Mouse (Mus musculus) forebrain, embryonic 14.5 days (tissue): ENCODE data around the gene B4galnt3. TPM values are rescaled to one million over a fixed set of nuclear protein-coding genes. Genes with fewer than 3 reads are reported as not detected.

Experiments
- ATAC-seq: fragments of 200-750 bp; cut with Nextera tagmentation; 2 replicates; pipeline ENCODE4 v1.8.0; 2017; ENCODE audit warnings: mild to moderate bottlenecking, moderate library complexity
- DNase-seq: peaks from one replicate; pipeline ENCODE4 v3.0.0-alpha.2; 2015; ENCODE audit warnings: low spot score
- H3K27ac ChIP-seq: fragments of 300-500 bp; sonication (generic); 2 replicates; pipeline ENCODE4 v1.5.1; 2014; ENCODE audit warnings: low read depth, mild to moderate bottlenecking, control low read depth, low read length, moderate library complexity
- H3K27me3 ChIP-seq: fragments of 300-500 bp; sonication (generic); replicated peaks from 2 replicates; pipeline ENCODE4 v1.6.1; 2014; ENCODE audit warnings: low read length, control low read depth, mixed read lengths; ENCODE audit not compliant: control insufficient read depth, insufficient read depth
- H3K36me3 ChIP-seq: fragments of 300-500 bp; sonication (generic); 2 replicates; pipeline ENCODE4 v1.6.1; 2014; ENCODE audit warnings: low read length, control low read depth; ENCODE audit not compliant: control insufficient read depth, insufficient read depth
- H3K4me1 ChIP-seq: fragments of 300-500 bp; sonication (generic); 2 replicates; pipeline ENCODE4 v1.6.1; 2014; ENCODE audit warnings: antibody characterized with exemption, low read length, control low read depth; ENCODE audit not compliant: control insufficient read depth, insufficient read depth
- H3K4me2 ChIP-seq: fragments of 300-500 bp; sonication (generic); 2 replicates; pipeline ENCODE4 v1.6.1; 2014; ENCODE audit warnings: mild to moderate bottlenecking, control low read depth, low read length
- H3K4me3 ChIP-seq: fragments of 300-500 bp; sonication (generic); 2 replicates; pipeline ENCODE4 v1.5.1; 2014; ENCODE audit warnings: low read depth, low read length, control low read depth
- H3K9ac ChIP-seq: fragments of 300-500 bp; sonication (generic); 2 replicates; pipeline ENCODE4 v1.6.1; 2014; ENCODE audit warnings: mild to moderate bottlenecking, low read length, control low read depth, moderate library complexity
- H3K9me3 ChIP-seq: fragments of 300-500 bp; sonication (generic); replicated peaks from 2 replicates; pipeline ENCODE4 v1.6.1; 2016; ENCODE audit warnings: low read length, control low read depth, mixed read lengths; ENCODE audit not compliant: control insufficient read depth
- WGBS: fragments of 180-500 bp; shearing (Covaris S2); extraction: QIAGEN DNeasy Blood & Tissue Kit; methylation state at CpG from one replicate; pipeline ENCODE4 v1.1.7; 2014; 5-methylcytosine and 5-hydroxymethylcytosine counted together
- polyA plus RNA-seq: library from polyadenylated mRNA; unstranded; fragments of >200 nt; fragmentation: Nextera tagmentation; extraction: Ambion mirVana; gene quantifications from 2 replicates; pipeline ENCODE4 v1.2.1, GENCODE M21; 2014

B4galnt3 gene
- polyA plus RNA-seq, 1 experiment from 2014 or later: not detected

- WGBS: 72% methylated on average over 6 of the region's 6 CpGs
Measured at GRCm38 (mm10) chr6:120225355-120225754, 69.0 kb downstream of the B4galnt3 start.

GRCm38 (mm10) chr6:120222669-120223068 is 71.7 kb downstream of the B4galnt3 start:
- Histone ChIP-seq H3K36me3 (no peaks in the 10 kb centered on the region), H3K27ac (no peak overlapping the region), H3K9me3 (no peaks in the 10 kb centered on the region), H3K9ac (no peak overlapping the region), H3K4me1 (no peaks in the 10 kb centered on the region), H3K4me3 (no peak overlapping the region), H3K27me3 (no peaks in the 10 kb centered on the region), H3K4me2 (no peak overlapping the region)
- no peak for ATAC-seq
- peak; percentile 33 for DNase-seq
- 31% methylated on average over 6 of the region's 6 CpGs for WGBS

More at GRCm38 (mm10) chr6:120225355-120225754, 69.0 kb downstream of the B4galnt3 start:
- Histone ChIP-seq H3K27me3 (no peaks in the 10 kb centered on the region), H3K9me3 (no peaks in the 10 kb centered on the region), H3K36me3 (no peaks in the 10 kb centered on the region), H3K4me2 (no peak overlapping the region), H3K27ac (no peak overlapping the region), H3K4me3 (no peak overlapping the region), H3K4me1 (no peaks in the 10 kb centered on the region), H3K9ac (no peak overlapping the region)
- ATAC-seq: no peak
- DNase-seq: no peak

GRCm38 (mm10) chr6:120219281-120219680 is 75.1 kb downstream of the B4galnt3 start:
- ATAC-seq (no peak), DNase-seq (no peak)
- Histone ChIP-seq H3K9ac (no peak overlapping the region), H3K4me1 (no peaks in the 10 kb centered on the region), H3K4me3 (no peak overlapping the region), H3K9me3 (no peaks in the 10 kb centered on the region), H3K27me3 (no peaks in the 10 kb centered on the region), H3K4me2 (no peak overlapping the region), H3K27ac (no peak overlapping the region), H3K36me3 (no peaks in the 10 kb centered on the region)
- WGBS: 88% methylated on average over 2 of the region's 2 CpGs

- Histone ChIP-seq H3K36me3 (no peaks in the 10 kb centered on the region), H3K9ac (no peak overlapping the region), H3K4me3 (no peak overlapping the region), H3K4me2 (no peak overlapping the region), H3K27ac (no peak overlapping the region), H3K4me1 (no peaks in the 10 kb centered on the region), H3K9me3 (no peaks in the 10 kb centered on the region), H3K27me3 (no peaks in the 10 kb centered on the region)
- ATAC-seq: no peak
- DNase-seq: no peak
- whole genome bisulfite sequencing: 92% methylated on average over 1 of the region's 1 CpGs
Measured at GRCm38 (mm10) chr6:120216702-120217101, 77.7 kb downstream of the B4galnt3 start.

GRCm38 (mm10) chr6:120211536-120211935 is 82.8 kb downstream of the B4galnt3 start:
- Histone ChIP-seq H3K4me2 (no peak overlapping the region), H3K9ac (no peak overlapping the region), H3K27ac (no peak overlapping the region), H3K27me3 (no peaks in the 10 kb centered on the region), H3K36me3 (no peaks in the 10 kb centered on the region), H3K4me1 (no peaks in the 10 kb centered on the region), H3K9me3 (no peaks in the 10 kb centered on the region), H3K4me3 (no peak overlapping the region)
- 82% methylated on average over 6 of the region's 6 CpGs for WGBS
- DNase-seq: no peak
- ATAC-seq: no peak

- DNase-seq (no peak), ATAC-seq (no peak)
- H3K27me3 ChIP-seq: no peaks in the 10 kb centered on the region
- no peak overlapping the region for H3K4me2 ChIP-seq
- no peak overlapping the region for H3K4me3 ChIP-seq
- peaks cover 6% of the 10 kb centered on the region; the same call in 1 of the 2 replicates for H3K4me1 ChIP-seq
- H3K9ac ChIP-seq: no peak overlapping the region
- H3K36me3 ChIP-seq: no peaks in the 10 kb centered on the region
- WGBS: 91% methylated on average over 5 of the region's 5 CpGs
- H3K9me3 ChIP-seq: no peaks in the 10 kb centered on the region
- no peak overlapping the region for H3K27ac ChIP-seq
Measured at GRCm38 (mm10) chr6:120206586-120206985, 87.8 kb downstream of the B4galnt3 start.

GRCm38 (mm10) chr6:120202406-120202805 is 92.0 kb downstream of the B4galnt3 start:
- Histone ChIP-seq H3K27ac (no peak overlapping the region), H3K9ac (no peak overlapping the region), H3K27me3 (no peaks in the 10 kb centered on the region), H3K4me1 (peaks cover 8% of the 10 kb centered on the region), H3K4me2 (no peak overlapping the region), H3K36me3 (no peaks in the 10 kb centered on the region), H3K9me3 (no peaks in the 10 kb centered on the region), H3K4me3 (no peak overlapping the region)
- WGBS: 40% methylated on average over 8 of the region's 8 CpGs
- no peak; the same call in 1 of the 2 replicates for ATAC-seq
- DNase-seq: peak; percentile 49

- whole genome bisulfite sequencing: 59% methylated on average over 6 of the region's 6 CpGs
- ATAC-seq: no peak; the same call in 1 of the 2 replicates
- Histone ChIP-seq H3K36me3 (no peaks in the 10 kb centered on the region), H3K9ac (no peak overlapping the region), H3K27me3 (no peaks in the 10 kb centered on the region), H3K27ac (no peak overlapping the region), H3K4me2 (no peak overlapping the region), H3K9me3 (no peaks in the 10 kb centered on the region), H3K4me3 (no peak overlapping the region), H3K4me1 (peaks cover 8% of the 10 kb centered on the region)
- no peak for DNase-seq
Measured at GRCm38 (mm10) chr6:120201956-120202355, 92.4 kb downstream of the B4galnt3 start.

GRCm38 (mm10) chr6:120199638-120200394 is 94.5 kb downstream of the B4galnt3 start:
- peak; percentile 49 for DNase-seq
- Histone ChIP-seq H3K27me3 (no peaks in the 10 kb centered on the region; the same call in 1 of the 2 replicates), H3K36me3 (no peaks in the 10 kb centered on the region), H3K4me3 (no peak overlapping the region), H3K4me2 (no peak overlapping the region), H3K9me3 (no peaks in the 10 kb centered on the region), H3K9ac (no peak overlapping the region), H3K27ac (no peak overlapping the region), H3K4me1 (peaks cover 8% of the 10 kb centered on the region)
- WGBS: 19% methylated on average over 10 of the region's 10 CpGs
- ATAC-seq: peak; percentile 52
